Mouse (Mus musculus): ENCODE measurements around the gene Gng10.

Gng10 gene

DNA sequence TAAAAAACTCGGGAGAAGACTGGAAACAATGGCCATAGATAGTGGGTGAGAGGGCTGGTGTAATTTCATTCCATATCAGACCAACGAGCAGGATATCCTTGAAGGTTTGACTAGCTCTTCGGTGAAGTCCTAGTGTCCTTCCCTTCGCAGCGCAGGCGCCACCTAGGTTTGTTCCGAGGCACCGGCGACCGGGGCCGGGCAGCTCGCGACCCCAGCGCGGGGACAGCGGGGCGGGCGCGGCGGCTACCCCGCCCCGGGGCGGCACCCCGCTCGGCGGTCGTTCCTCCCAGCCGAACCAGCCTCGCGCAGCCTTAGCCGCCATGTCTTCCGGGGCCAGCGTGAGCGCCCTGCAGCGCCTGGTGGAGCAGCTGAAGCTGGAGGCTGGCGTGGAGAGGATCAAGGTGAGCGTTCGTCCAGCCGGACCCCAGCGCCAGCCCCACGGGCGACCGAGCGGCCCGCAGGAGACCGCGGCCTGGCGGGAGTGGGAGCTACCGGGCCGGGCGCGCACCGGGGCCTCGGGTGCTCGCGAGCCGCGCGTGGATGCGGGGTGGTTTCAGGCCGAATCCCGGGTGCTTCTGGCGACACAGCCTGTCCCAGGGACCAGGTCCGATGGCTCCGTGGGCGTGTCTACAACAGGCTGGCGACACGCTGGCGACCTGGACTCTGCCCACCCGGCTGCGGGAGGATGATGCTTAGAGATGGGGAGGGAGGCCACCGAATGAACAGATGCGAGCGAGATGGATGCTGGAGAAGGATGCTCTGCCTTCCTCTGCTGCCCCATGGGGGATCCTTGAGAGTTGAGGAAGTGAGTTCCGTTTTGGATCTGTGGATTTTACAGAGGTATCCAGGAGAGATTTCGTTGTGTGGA lies at the start of gene Gng10:
Gng10 (plus strand) TSS at position 171 of the 868 bp plus-strand sequence.
- peak in 1 of 2 experiments; percentile 23 for DNase-seq (ENCODE audit: low read depth in 1 of 2, low spot score in 2 of 2)

DNA sequence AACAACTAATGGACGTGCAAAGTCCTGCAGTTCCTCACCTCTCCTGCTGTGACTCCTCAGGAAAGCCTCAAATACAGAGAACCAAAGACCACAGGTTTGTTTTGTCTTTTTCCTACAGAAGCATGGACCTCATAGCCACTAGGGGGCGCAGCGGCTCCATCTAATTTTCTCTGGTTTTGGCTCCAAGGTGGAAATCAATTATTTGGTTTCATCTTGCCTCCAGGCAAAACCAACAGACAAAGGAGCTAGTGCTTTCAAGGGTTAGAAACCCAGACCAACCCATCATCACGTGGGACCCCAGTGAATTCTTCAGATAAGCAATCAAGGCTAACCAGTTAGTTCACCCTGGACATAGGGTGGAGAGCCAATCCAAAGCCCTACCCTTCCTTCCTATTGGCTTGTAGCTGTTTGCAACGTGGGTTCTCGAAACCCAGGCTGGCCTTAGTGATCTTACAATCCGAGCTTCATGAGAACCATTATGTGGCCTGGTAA lies 49.7 kb upstream of the Gng10 start:
- DNase-seq (ENCODE audit: low read depth in 1 of 2, low spot score in 2 of 2) = peak in 1 of 2 experiments; percentile 72

DNA sequence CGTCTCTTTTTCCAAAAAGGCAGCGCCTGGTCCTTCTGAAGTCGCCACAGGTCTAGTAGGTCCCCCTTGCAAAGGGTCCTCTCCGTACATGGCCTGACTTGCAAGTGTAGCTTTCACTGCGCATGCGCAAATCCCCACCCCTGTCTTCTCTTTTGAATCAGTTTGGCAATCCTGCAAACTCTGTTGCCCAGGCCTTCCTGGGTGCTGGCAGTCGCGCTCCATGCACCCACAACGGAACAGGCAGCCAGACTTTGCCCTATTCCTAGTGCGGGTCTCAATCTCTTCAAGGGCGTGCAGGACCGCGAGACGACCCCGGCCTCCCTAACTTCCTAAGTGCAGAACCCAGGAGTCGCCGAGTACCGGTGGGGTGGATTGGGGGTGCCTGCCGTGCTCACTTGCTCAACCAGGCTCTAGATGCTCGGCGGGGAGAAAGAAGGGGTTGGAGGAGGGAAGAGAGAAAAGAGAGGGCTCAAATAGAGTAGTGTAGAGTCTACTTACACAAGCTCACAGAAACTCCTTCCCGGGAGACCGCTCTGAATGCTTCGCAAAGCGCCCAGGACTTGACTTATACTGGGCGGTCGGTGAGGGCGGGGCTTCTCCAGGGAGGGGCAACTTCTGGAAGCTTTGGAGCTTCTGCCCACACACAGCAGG lies 48.2 kb upstream of the Gng10 start, which contains the start of gene Ptgr1:
Ptgr1 (minus strand) TSS at position 580 of the 651 bp plus-strand sequence.
- peak in 1 of 2 experiments; percentile 43 for DNase-seq (ENCODE audit: low read depth in 1 of 2, low spot score in 2 of 2)

DNA sequence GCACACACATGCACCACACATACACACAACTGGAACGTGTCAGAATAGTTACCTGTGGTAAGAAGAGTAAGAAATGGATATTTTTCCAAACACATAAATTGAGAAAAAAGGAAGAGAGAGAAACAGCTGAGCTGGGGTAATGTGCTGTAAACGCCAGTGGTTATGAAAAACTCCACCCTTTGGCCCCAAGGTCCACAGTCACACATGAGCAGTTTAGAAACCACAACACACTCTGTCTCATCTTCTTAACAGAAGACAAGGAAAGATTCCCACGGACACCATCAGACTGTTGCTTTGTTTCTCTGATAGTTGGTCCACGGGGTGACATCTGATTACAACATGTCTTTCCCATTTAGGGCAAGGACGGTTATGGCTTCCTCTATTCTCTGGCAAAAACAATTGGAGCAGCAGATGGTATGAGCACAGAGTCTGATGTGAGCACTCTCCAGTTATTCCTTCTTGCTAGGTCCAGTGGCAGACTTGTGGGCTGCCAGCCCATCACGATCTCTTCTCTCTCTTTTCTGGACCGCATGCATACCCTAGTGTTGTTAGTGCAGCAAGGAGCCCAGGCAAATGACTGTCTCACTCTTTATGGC lies 45.5 kb upstream of the Gng10 start:
- no peak for DNase-seq (ENCODE audit: low read depth in 1 of 2, low spot score in 2 of 2)

DNA sequence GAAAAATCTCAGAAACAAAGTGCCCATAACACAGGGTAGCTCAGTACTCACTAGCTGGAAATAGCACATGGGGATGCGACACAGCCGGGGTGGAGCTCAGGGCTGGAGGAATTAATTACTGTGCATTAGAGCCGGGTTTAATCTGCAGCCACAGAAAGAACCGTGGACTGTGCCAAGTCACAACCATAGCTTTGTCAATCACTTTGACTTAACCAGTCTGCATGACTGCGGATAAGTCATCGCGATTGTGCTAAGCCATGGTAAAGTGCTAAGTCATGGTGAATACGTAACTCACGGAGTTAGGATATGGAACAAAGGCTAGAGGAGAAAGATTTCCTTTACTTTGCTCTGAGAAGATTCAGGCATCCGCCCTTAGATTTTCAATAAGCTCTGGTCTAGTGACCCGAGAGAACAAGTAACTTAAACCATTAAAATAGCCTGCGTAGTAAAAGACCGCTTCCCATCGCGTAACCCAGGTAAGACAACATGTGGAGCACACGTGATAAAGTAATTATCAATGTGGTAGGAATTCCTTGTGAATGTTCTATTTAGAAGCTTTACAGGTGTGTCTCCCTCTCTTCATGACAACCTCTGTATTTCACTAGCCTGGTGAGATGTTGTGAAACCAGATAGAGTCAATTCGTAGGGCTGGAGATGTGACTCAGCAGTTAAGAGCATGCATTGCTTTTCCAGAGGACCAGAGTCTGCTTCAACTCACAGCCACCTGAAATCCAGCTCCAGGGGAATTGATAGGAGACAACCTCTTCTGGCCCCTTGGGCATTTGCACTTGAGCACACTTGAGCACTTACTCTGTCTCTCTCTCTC lies 44.1 kb upstream of the Gng10 start:
- DNase-seq (ENCODE audit: low read depth in 1 of 2, low spot score in 2 of 2) = no peak

DNA sequence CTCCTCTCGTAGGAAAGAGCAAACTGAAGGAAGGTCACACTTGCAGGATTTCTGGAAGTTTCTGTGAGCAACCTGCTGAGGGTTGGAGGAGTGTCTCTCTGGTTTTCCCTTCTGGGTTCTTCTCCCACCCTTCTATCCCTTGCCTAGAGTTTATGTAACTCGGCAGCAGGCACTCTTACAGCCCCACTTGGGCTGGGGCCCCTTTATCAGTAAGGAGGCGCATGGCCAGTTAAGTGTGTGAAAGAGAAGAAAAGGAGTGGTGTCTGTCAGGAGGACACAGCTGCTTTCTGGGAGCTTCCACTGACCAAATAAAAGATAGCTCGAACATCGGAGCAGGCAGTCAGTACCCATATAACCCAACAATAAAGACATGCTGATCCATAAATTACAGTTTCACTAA lies 42.7 kb upstream of the Gng10 start:
- DNase-seq (ENCODE audit: low read depth in 1 of 2, low spot score in 2 of 2) = no peak

DNA sequence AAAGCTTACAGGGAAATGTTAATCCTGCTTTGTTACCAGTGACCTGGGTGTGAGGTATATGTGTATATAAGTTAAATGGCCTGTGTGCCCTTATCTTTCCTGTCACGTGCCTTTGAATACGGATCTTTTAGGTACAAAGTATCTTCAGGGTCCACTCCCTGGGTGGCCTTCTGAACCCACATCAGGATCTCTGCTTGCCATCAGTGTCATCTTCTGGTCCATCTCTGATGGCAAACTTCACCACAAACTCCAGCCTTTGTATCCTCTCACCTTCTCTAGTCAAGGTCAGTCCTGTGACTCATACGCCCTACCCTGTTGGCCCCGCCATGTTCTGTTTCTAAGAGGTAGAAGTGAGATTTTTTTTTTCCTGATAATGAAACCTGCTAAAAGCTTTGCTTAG lies 40.1 kb upstream of the Gng10 start, which contains the start of gene Dnajc25:
Dnajc25 (plus strand) TSS at position 301 of the 400 bp plus-strand sequence.
- DNase-seq (ENCODE audit: low read depth in 1 of 2, low spot score in 2 of 2) = no peak

DNA sequence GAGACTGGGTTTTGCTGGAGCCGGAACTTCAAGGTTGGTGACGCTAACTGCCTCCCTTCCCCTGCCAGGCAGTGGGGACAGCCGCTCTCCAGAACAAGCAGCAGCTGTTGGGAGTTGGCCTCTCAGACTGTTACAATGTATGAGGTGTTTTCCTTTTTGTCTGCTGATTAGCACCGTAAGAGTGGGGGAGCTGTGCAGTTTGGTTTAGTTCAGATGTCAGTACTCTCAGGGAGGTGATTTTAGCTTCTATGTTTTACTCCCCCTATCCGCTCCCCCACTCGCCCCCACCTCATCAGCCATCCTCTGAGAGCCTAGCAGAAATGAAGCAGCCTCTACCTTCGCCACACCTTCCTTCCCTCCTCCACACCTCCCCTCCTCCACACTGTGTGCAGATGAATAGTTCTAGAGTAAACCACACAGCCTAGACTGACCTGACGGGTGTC lies 39.6 kb upstream of the Gng10 start:
- DNase-seq (ENCODE audit: low read depth in 1 of 2, low spot score in 2 of 2) = no peak

DNA sequence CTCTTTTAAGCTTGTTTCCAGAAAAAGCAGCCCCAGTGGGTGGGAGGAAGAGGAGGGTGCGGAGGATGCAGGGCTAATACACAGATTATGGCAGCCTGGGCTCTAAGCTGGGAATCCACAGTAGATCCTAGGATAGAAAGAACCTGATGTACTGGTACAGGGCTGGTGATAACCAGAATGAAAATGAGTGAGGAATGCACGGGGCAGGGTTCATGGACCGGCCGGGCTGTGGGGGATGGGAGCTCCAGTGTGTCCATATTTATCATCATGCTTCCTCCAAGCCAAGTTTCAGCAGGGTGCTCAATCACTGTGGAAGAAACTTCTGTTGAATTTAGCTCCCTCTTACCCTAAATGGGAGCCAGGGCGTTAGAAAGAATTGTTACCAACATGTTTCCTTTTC lies 37.8 kb upstream of the Gng10 start:
- DNase-seq (ENCODE audit: low read depth in 1 of 2, low spot score in 2 of 2) = no peak

DNA sequence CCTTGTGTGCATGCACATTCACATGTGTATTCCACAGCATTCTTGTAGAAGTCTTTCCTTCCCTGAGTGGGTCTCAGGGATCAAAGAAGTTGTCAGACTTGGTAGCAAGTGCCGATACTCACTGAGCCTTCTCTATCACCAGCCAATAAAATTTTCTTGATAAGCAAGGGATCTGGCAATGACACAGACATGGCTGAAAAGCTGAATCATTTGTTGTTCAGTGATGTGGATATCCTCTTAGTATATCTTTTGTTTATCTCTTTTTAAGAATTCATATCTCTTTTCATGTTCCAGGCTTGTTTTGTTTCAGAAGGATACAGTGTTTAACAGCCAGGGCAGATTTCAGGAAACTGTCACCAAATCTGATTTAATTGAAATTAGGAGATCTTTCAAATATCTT lies 36.2 kb upstream of the Gng10 start:
- DNase-seq (ENCODE audit: low read depth in 1 of 2, low spot score in 2 of 2) = no peak

DNA sequence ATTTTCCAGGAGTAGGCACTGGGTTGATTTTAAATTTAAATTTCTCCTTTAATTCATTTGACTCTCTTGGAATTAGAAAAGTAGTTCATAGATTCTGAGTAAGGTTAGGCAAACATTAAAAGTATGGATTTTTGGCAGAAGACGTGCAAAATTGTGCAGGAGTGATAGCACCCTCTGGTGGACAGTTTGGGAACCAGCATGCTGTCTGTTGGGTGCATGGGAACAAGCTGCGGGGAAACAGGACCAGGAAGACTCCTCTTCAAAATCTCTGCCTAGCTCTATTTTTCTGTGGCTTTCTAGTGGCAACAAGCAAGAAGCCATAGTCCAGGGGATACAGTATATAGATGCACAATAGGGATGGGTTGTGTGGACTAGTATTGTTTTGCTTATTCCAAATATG lies 35.2 kb upstream of the Gng10 start:
- DNase-seq (ENCODE audit: low read depth in 1 of 2, low spot score in 2 of 2) = peak in 1 of 2 experiments; percentile 49

DNA sequence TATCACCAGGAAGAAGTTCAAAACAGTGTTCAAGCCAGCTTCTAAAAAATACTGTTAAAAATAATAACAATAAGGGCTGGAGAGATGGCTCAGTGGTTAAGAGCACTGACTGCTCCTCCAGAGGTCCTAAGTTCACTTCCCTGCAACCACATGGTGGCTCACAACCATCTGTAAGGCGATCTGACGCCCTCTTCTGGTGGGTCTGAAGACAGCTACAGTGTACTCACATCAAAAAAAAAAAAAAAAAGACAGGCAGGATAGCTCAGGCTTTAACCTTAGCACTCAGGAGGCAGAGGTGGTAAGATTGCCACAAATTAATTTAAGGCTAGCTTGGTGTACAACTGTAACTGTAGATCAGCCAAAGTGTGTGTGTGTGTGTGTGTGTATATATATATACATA lies 34.3 kb upstream of the Gng10 start:
- peak in 1 of 2 experiments; percentile 37 for DNase-seq (ENCODE audit: low read depth in 1 of 2, low spot score in 2 of 2)

DNA sequence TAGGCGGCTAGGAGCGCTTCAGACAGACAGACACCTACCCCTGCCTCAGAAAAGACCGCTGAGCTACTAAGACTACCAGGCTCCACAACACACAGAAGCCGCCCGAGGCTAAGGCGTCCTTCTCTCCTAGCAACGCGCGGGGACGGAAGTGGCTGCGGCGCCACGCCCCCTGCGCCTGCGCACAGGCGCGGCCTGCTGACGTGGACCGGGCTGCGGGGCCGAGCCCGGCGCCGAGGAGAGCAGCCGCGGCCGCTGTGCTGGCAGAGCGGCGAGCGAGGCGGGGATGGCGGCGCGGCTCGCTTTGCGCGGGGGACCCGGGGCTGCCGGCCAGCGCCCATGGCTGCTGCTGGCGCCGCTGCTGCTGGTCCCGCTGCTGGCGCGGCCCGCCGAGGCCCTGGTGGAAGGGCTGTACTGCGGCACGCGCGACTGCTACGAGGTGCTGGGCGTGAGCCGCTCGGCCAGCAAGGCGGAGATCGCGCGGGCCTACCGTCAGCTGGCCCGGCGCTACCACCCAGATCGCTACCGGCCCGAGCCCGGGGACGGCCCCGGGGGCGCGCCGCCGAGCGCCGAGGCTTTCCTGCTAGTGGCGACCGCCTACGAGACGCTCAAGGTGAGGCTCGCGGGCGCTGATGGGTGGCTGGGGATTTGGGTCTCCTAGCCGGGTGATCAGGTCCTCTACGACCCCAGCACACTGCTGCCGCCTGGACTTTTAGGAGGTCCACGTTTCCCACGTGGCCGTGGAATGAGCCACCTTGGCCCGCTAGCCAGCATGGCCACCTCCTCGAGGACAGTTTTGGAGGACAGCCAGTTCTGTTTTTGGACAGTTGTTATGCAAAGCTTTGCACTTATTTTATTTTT lies 31.7 kb upstream of the Gng10 start, which contains the start of gene Gm20503:
Gm20503 (plus strand) TSS at position 263 of the 858 bp plus-strand sequence.
- DNase-seq (ENCODE audit: low read depth in 1 of 2, low spot score in 2 of 2) = peak; percentile 76 to 86

DNA sequence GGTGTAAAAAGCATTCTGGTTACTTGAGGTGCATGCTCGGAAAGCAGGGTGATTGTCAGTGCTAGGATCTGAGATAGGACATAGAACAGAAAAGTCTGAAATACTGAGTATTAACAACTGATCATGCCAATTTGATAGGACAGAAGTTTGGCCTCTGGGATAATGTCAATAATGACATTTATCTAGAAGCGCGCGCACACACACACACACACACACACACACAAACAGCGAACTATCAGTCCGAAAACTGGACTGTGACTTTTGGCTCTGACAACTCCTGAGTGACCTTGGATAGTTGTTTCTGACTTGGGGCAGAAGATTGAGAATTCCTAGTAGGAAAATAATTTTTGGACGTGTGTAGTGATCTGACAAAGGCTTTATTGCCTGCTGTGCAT lies 31.1 kb upstream of the Gng10 start:
- no peak for DNase-seq (ENCODE audit: low read depth in 1 of 2, low spot score in 2 of 2)

DNA sequence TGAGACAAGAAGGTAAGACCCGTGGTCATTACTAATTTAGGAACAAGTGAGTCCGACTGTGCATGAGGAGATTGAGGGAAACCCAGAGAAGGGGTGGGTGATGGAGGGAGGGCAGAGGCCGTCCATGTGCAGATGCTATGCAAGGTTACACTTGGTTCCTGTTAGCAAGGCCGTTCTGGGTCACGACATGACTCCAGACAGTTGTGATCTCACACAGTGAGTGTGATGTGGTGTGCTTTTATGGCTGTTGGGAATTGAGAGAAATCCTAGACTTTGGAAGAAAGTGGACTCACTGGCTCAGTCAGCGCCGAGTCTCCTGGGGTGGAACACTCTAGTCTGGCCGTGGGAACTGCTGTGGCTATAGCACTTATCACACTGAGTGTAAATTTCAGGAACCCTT lies 28.7 kb upstream of the Gng10 start:
- no peak for DNase-seq (ENCODE audit: low read depth in 1 of 2, low spot score in 2 of 2)

DNA sequence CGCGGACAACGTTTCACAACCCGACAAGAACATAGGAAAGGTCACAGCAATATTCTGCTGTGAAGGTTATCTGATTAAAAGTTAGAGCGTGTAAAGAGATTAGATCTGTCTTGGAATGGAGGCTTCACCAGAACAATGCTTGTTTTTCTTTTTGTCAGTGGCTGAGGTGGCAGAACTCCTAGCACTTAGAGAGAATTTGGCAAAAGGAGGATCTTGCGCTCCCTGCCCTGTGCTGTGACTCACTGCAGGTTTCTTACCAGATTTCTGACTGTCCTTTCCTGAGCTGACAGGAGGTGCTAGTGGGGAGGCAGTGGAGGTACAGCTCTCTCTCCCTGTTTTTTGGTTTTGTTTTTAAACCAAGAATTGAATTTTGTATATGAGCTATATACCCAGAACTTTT lies 27.9 kb upstream of the Gng10 start:
- DNase-seq (ENCODE audit: low read depth in 1 of 2, low spot score in 2 of 2) = no peak

DNA sequence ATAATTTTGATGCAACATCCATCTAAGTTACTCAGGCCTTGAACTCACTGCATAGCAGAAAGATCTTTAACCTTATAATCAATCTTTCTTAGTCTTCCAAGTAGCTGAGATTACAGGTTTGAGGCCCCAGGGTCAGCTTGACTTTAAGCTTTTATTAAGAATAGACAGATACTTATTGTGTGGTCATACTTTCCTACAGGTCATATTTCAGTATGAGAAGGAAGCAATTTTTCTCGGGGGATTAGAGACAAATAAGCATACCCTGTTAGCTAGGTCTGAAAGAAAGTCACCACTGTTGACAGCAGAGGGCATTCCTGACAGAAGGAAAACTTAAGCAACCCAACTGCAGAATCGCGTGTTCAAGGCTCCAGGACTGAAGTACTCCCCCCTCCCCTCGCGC lies 26.9 kb upstream of the Gng10 start:
- no peak for DNase-seq (ENCODE audit: low read depth in 1 of 2, low spot score in 2 of 2)

DNA sequence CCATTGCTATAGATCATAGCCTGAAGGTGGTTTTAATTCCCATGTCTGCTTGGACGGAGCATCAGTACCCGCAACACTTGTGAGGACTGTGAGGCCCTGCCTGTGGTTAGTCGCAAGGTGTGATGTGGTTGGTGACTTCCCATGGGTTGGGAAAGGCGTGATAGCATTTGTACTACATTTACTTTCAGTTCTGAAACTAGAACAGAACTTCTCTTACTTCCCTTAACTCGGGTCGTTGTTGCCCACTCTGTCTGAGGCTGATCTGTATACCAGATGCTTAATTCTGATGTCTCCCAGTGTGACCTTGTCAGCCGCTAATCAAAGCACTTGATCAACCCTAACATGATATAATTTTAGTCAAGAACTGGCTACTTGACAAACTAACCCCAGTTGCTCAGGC lies 25.7 kb upstream of the Gng10 start:
- peak in 1 of 2 experiments; percentile 18 for DNase-seq (ENCODE audit: low read depth in 1 of 2, low spot score in 2 of 2)

DNA sequence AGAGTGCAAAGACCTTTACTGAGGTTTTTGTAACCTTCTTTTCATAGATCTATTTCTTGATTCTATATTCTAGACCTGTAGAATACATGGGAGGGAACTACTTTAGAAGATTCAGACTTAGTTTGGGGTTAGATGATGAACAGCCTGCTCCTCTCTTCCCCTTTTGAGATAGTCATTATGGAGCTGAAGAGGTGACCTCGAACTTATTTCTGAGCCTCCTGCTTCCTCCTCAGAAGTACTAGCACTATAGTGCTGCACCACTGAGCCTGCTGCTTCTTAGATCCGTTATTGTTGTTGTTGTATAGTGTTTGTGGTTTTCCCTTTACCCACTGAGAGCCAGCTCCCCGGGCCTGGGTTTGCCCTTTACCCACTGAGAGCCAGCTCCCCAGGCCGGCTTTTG lies 25.2 kb upstream of the Gng10 start:
- DNase-seq (ENCODE audit: low read depth in 1 of 2, low spot score in 2 of 2) = no peak

DNA sequence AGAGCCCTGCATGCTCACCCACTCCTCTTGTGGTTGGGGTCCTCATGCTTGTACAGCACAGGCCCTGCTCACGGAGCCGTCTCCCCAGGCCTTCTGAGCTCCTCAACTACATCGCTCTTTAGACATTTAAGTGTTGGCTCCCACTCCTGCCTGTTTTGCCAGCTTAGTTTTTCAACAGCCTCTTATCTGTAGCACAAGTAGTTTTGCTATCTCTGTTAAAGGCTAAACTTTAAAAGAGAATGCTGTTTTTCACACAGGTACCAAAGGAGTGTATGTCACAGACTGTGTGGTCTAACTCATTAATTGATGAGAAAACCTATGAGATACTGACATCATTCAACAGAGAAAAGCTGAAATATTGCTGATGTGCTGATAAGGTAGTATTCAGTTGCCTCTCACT lies 23.4 kb upstream of the Gng10 start:
- no peak for DNase-seq (ENCODE audit: low read depth in 1 of 2, low spot score in 2 of 2)

Data from monocyte, adult 2 months (primary cell).